In genomic region chr9:104043676-104044075, GRCm38 (mm10) we compare ENCODE assay signal across 24 mouse cellular contexts. TPM values are rescaled to one million over a fixed set of nuclear protein-coding genes. Genes with fewer than 3 reads are reported as not detected.
"Had no signal": no experiment of that assay in that cellular context is flagged by ENCODE, and none has a peak within 500 bp of the region (broad histone marks: within the 10 kb centered on the region; RNA-seq: fewer than 3 reads in every experiment).

No protein-coding gene starts in this region.

- ATAC-seq: intestine, postnatal 0 days had no signal

- H3K4me2 ChIP-seq: limb, embryonic 13.5 days; liver, embryonic 11.5 days; liver, embryonic 15.5 days; midbrain, embryonic 11.5 days; stomach, embryonic 15.5 days had no signal

- H3K4me3 ChIP-seq: layer of hippocampus, adult 2 months; limb, embryonic 10.5 days; limb, embryonic 13.5 days; liver, embryonic 15.5 days; stomach, embryonic 15.5 days had no signal

- H3K4me1 ChIP-seq: limb, embryonic 10.5 days; limb, embryonic 13.5 days; liver, embryonic 15.5 days; stomach, embryonic 15.5 days had no signal

- DNase-seq: layer of hippocampus, adult 9-11 months; lung, adult 2 months; lung, postnatal 14 days; lung, postnatal 4 days; midbrain, embryonic 14.5 days; right cerebral cortex, adult 18-20 months; right cerebral cortex, postnatal 14 days; right cerebral cortex, postnatal 4 days; thymus, postnatal 25 days had no signal

- H3K27me3 ChIP-seq: limb, embryonic 13.5 days; liver, embryonic 15.5 days; stomach, embryonic 15.5 days had no signal

- H3K9ac ChIP-seq: limb, embryonic 13.5 days; liver, embryonic 15.5 days; stomach, embryonic 15.5 days had no signal

- H3K9me3 ChIP-seq: limb, embryonic 10.5 days; limb, embryonic 13.5 days; liver, embryonic 15.5 days; stomach, embryonic 15.5 days had no signal

- H3K27ac ChIP-seq: layer of hippocampus, adult 2 months; limb, embryonic 10.5 days; limb, embryonic 13.5 days; liver, embryonic 15.5 days; stomach, embryonic 15.5 days had no signal

RNA-seq across cellular contexts. Expression of gene Gm28305, which starts 3.2 kb away (rescaled TPM):
- polyA plus RNA-seq: intestine, embryonic 14.5 days; intestine, postnatal 0 days; large intestine, adult 2 months; limb, embryonic 10.5 days; limb, embryonic 13.5 days; liver, embryonic 11.5 days; liver, embryonic 15.5 days; lung, adult 2 months; lung, embryonic 16.5 days; midbrain, embryonic 11.5 days; midbrain, embryonic 14.5 days; midbrain, postnatal 0 days; neural tube, embryonic 11.5 days; neural tube, embryonic 14.5 days; stomach, embryonic 15.5 days; thymus, postnatal 0 days had no signal
